Mouse (Mus musculus) erythroblast, embryonic 14.5 days (primary cell): ENCODE data around the gene Smyd3.

ENCODE experiments used
- GATA1 ChIP-seq: IDR thresholded peaks from 2 replicates; pipeline ENCODE4 v1.6.1; 2012; ENCODE audit warnings: low read length, inconsistent platforms, mixed read lengths
- TAL1 ChIP-seq: IDR thresholded peaks from 3 replicates; pipeline ENCODE4 v1.6.1; 2012; ENCODE audit warnings: low read length, inconsistent platforms, mixed read lengths

- no peak for TF ChIP-seq GATA1
- no peak for TF ChIP-seq TAL1
Observed at GRCm38 (mm10) chr1:179272926-179273325, 244.9 kb downstream of the Smyd3 start.
